Mouse (Mus musculus) T-helper 17 cell (primary cell): ENCODE data around the gene Trnau1ap.

Source experiments
- in situ Hi-C, 2 experiments: fragments of 300-600 bp; cut with MboI, MseI; formaldehyde crosslinking; loops; 1 replicate in 1 of 2; 2 replicates in 1 of 2; pipeline ENCODE4 v1.15.1; 2025; ENCODE audit warnings: high pct_unique_total_duplicates in 2 of 2

The Trnau1ap gene

GRCm38 (mm10) chr4:132329115-132329834 lies at the start of gene Trnau1ap:
Trnau1ap (minus strand) TSS chr4:132329538.
- in situ Hi-C loops: loop anchor here in 1 of 2 experiments (25.0 kb wide), 1 partner anchor 1458 kb away; no protein-coding TSS in a partner anchor

GRCm38 (mm10) chr4:132373820-132374219 lies 44.5 kb upstream of the Trnau1ap start:
- in situ Hi-C loops: no loop called here

- in situ Hi-C loops: no loop called here
These were observed 40.8 kb upstream of the Trnau1ap start for GRCm38 (mm10) chr4:132369953-132370750.

GRCm38 (mm10) chr4:132367480-132368201 lies 38.3 kb upstream of the Trnau1ap start:
- in situ Hi-C loops: no loop called here

GRCm38 (mm10) chr4:132365450-132366060 lies 36.2 kb upstream of the Trnau1ap start:
- in situ Hi-C loops: no loop called here

GRCm38 (mm10) chr4:132363487-132363886 lies 34.1 kb upstream of the Trnau1ap start:
- in situ Hi-C loops: no loop called here

GRCm38 (mm10) chr4:132359510-132359909 lies 30.2 kb upstream of the Trnau1ap start:
- in situ Hi-C loops: no loop called here

GRCm38 (mm10) chr4:132356170-132356569 lies 26.8 kb upstream of the Trnau1ap start:
- in situ Hi-C loops: no loop called here

GRCm38 (mm10) chr4:132355403-132355802 lies 26.1 kb upstream of the Trnau1ap start:
- in situ Hi-C loops: no loop called here

GRCm38 (mm10) chr4:132354571-132354970 lies 25.2 kb upstream of the Trnau1ap start:
- in situ Hi-C loops: no loop called here

GRCm38 (mm10) chr4:132353481-132353885 lies 24.1 kb upstream of the Trnau1ap start, which contains the start of gene Rcc1:
Rcc1 (minus strand) TSS chr4:132353605.
- in situ Hi-C loops: no loop called here

GRCm38 (mm10) chr4:132352739-132353138 lies 23.4 kb upstream of the Trnau1ap start:
- in situ Hi-C loops: no loop called here

GRCm38 (mm10) chr4:132351401-132351800 lies 22.1 kb upstream of the Trnau1ap start:
- in situ Hi-C loops: no loop called here

- in situ Hi-C loops: no loop called here
These were observed 21.5 kb upstream of the Trnau1ap start for GRCm38 (mm10) chr4:132350854-132351253.

- in situ Hi-C loops: no loop called here
These were observed 20.9 kb upstream of the Trnau1ap start for GRCm38 (mm10) chr4:132350123-132350740.

GRCm38 (mm10) chr4:132349495-132350122 lies 20.3 kb upstream of the Trnau1ap start:
- in situ Hi-C loops: loop anchor here in 1 of 2 experiments (5.0 to 25.0 kb wide), 3 partner anchors 92 to 1438 kb away; partner anchors contain the start of gene Sesn2

- in situ Hi-C loops: loop anchor here in 1 of 2 experiments (5.0 to 25.0 kb wide), 3 partner anchors 89 to 1441 kb away; partner anchors contain the start of gene Sesn2
These were observed 17.3 kb upstream of the Trnau1ap start for GRCm38 (mm10) chr4:132346661-132347060.

- in situ Hi-C loops: loop anchor here in 1 of 2 experiments (5.0 to 25.0 kb wide), 3 partner anchors 89 to 1441 kb away; partner anchors contain the start of gene Sesn2
These were observed 16.9 kb upstream of the Trnau1ap start for GRCm38 (mm10) chr4:132346261-132346660.

- in situ Hi-C loops: loop anchor here in 1 of 2 experiments (5.0 to 25.0 kb wide), 3 partner anchors 89 to 1441 kb away; partner anchors contain the start of gene Sesn2
These were observed 16.5 kb upstream of the Trnau1ap start for GRCm38 (mm10) chr4:132345843-132346212.
